In the genomic region with DNA sequence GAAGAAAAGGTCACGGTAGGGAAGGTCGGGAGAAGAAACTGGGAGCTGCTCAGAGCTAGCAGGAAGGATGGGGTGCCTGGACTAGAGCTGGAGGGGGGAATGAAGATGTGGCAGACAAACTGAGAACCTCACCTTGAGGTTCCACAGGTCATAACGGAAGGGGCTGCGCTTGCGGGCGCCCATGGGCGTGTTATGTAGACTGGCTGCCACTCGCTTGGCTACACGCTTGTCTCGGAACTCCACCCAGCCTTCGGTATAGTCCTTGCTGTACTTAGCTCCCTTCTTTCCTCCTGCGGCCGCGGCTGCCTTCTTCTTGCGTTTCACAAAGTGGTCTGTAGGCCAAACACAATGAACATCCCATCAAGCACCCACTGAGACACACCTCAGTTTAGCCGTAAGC, we compare ENCODE assay signal across 10 mouse cellular contexts. TPM values are rescaled to one million over a fixed set of nuclear protein-coding genes. Genes with fewer than 3 reads are reported as not detected.
DNase-seq lines count a peak whose midpoint lies in the region; ATAC-seq and TF ChIP-seq lines count a peak whose summit lies in the region.
"Had no signal": no experiment of that assay in that cellular context is flagged by ENCODE, and none has a peak within 500 bp of the region (broad histone marks: within the 10 kb centered on the region; RNA-seq: fewer than 3 reads in every experiment).

No protein-coding gene starts in this region.

- no peak overlapping the region for H3K9ac ChIP-seq in intestine, embryonic 15.5 days
- no peak overlapping the region for H3K9ac ChIP-seq in intestine, postnatal 0 days (ENCODE audit: low read depth, low read length)
- H3K9ac ChIP-seq in embryonic facial prominence, embryonic 15.5 days: no peak overlapping the region
- H3K9ac ChIP-seq in liver, embryonic 15.5 days: no peak overlapping the region
- H3K9ac ChIP-seq: stomach, embryonic 15.5 days had no signal

- 93% methylated on average over 16 of the region's 16 CpGs for WGBS in intestine, embryonic 15.5 days
- 94% methylated on average over 16 of the region's 16 CpGs for WGBS in intestine, postnatal 0 days
- WGBS in embryonic facial prominence, embryonic 15.5 days: 93% methylated on average over 16 of the region's 16 CpGs
- 87% methylated on average over 16 of the region's 16 CpGs for WGBS in liver, embryonic 15.5 days (ENCODE audit: insufficient replicate concordance)
- 93% methylated on average over 16 of the region's 16 CpGs for WGBS in kidney, adult 2 months

- H3K4me3 ChIP-seq in intestine, embryonic 15.5 days (replicated peaks): no peak overlapping the region
- no peak overlapping the region for H3K4me3 ChIP-seq in intestine, postnatal 0 days (ENCODE audit: low read depth, low read length)
- 0 out of 2 replicates have a peak overlapping the region, but pooled peaks have one; percentile 93 for H3K4me3 ChIP-seq in cortical plate, adult 2 months (ENCODE audit: insufficient read depth, low read length)
- H3K4me3 ChIP-seq in embryonic facial prominence, embryonic 15.5 days (replicated peaks): peak overlapping the region; percentile 75
- peak overlapping the region; percentile 91 for H3K4me3 ChIP-seq in liver, embryonic 15.5 days (replicated peaks)
- no peak overlapping the region for H3K4me3 ChIP-seq in kidney, adult 2 months (ENCODE audit: insufficient read depth, low read depth, low read length)

- no peak for DNase-seq in right cerebral cortex, postnatal 14 days
- no peak for DNase-seq in kidney, adult 2 months

- peaks cover 3% of the 10 kb centered on the region; the same call in 1 of the 2 replicates for H3K4me1 ChIP-seq in intestine, embryonic 15.5 days (replicated peaks)
- no peaks in the 10 kb centered on the region for H3K4me1 ChIP-seq in intestine, postnatal 0 days (replicated peaks; ENCODE audit: control insufficient read depth, insufficient read depth, low read length)
- H3K4me1 ChIP-seq in cortical plate, adult 2 months (ENCODE audit: control insufficient read depth, insufficient read depth, low read length): peaks cover 3% of the 10 kb centered on the region
- H3K4me1 ChIP-seq in embryonic facial prominence, embryonic 15.5 days: peaks cover 26% of the 10 kb centered on the region
- H3K4me1 ChIP-seq in liver, embryonic 15.5 days (replicated peaks): peaks cover 44% of the 10 kb centered on the region
- H3K4me1 ChIP-seq in kidney, adult 2 months (ENCODE audit: control insufficient read depth, insufficient read depth, low read length): no peaks in the 10 kb centered on the region; the same call in 1 of the 2 replicates

- no peak for ATAC-seq in intestine, embryonic 15.5 days
- no peak for ATAC-seq in intestine, postnatal 0 days
- no peak for ATAC-seq in embryonic facial prominence, embryonic 15.5 days (ENCODE audit: insufficient number of reproducible peaks, low FRiP score, low TSS enrichment, low read depth)
- ATAC-seq in liver, embryonic 15.5 days (ENCODE audit: insufficient read depth): no peak
- no peak for ATAC-seq in megakaryocyte-erythroid progenitor cell, adult 5-6 weeks (replicated peaks; ENCODE audit: low FRiP score, low TSS enrichment, poor library complexity, severe bottlenecking)

- H3K36me3 ChIP-seq in intestine, embryonic 15.5 days: peaks cover 7% of the 10 kb centered on the region; the same call in 1 of the 2 replicates
- peaks cover 20% of the 10 kb centered on the region for H3K36me3 ChIP-seq in intestine, postnatal 0 days (ENCODE audit: control insufficient read depth, insufficient read depth)
- H3K36me3 ChIP-seq in embryonic facial prominence, embryonic 15.5 days: peaks cover 40% of the 10 kb centered on the region
- H3K36me3 ChIP-seq in liver, embryonic 15.5 days (replicated peaks): peaks cover 41% of the 10 kb centered on the region
- no peaks in the 10 kb centered on the region; the same call in 1 of the 2 replicates for H3K36me3 ChIP-seq in kidney, adult 2 months (ENCODE audit: control insufficient read depth, insufficient read depth, low read length)

- H3K9me3 ChIP-seq in intestine, embryonic 15.5 days: no peaks in the 10 kb centered on the region
- H3K9me3 ChIP-seq in intestine, postnatal 0 days (ENCODE audit: control insufficient read depth): no peaks in the 10 kb centered on the region
- H3K9me3 ChIP-seq in embryonic facial prominence, embryonic 15.5 days (replicated peaks): no peaks in the 10 kb centered on the region
- H3K9me3 ChIP-seq in liver, embryonic 15.5 days (replicated peaks): no peaks in the 10 kb centered on the region
- H3K9me3 ChIP-seq: stomach, embryonic 15.5 days had no signal

- no peak for TF ChIP-seq POLR2A in cortical plate, adult 2 months (IDR thresholded peaks at IDR 0.05; ENCODE audit: extremely low read depth, insufficient read depth, low read length)
- TF ChIP-seq POLR2A in kidney, adult 2 months (IDR thresholded peaks at IDR 0.05; ENCODE audit: low read depth, low read length): no peak

- no peak for TF ChIP-seq CTCF in intestine, postnatal 0 days (IDR thresholded peaks at IDR 0.05; ENCODE audit: low read depth)
- no peak for TF ChIP-seq CTCF in cortical plate, adult 2 months (IDR thresholded peaks at IDR 0.05; ENCODE audit: extremely low read depth, insufficient read depth, low read length)
- TF ChIP-seq CTCF in kidney, adult 2 months (conservative IDR thresholded peaks at IDR 0.05; ENCODE audit: insufficient read depth, insufficient read length, low read depth, low read length): no peak

- H3K4me2 ChIP-seq in intestine, embryonic 15.5 days (replicated peaks): peak overlapping the region; percentile 74
- no peak overlapping the region for H3K4me2 ChIP-seq in intestine, postnatal 0 days (replicated peaks; ENCODE audit: low read depth)
- 0 out of 2 replicates have a peak overlapping the region, but pooled peaks have one; percentile 79 for H3K4me2 ChIP-seq in embryonic facial prominence, embryonic 15.5 days (replicated peaks)
- H3K4me2 ChIP-seq in liver, embryonic 15.5 days: peak overlapping the region; percentile 89

- H3K27me3 ChIP-seq in intestine, embryonic 15.5 days (replicated peaks): no peaks in the 10 kb centered on the region
- no peaks in the 10 kb centered on the region for H3K27me3 ChIP-seq in intestine, postnatal 0 days (replicated peaks; ENCODE audit: control insufficient read depth, insufficient read depth, low read length)
- no peaks in the 10 kb centered on the region for H3K27me3 ChIP-seq in embryonic facial prominence, embryonic 15.5 days
- H3K27me3 ChIP-seq in liver, embryonic 15.5 days: no peaks in the 10 kb centered on the region
- H3K27me3 ChIP-seq in kidney, adult 2 months (replicated peaks; ENCODE audit: control insufficient read depth, insufficient read depth, low read length): no peaks in the 10 kb centered on the region
- H3K27me3 ChIP-seq: stomach, embryonic 15.5 days had no signal

- H3K27ac ChIP-seq in intestine, embryonic 15.5 days: no peak overlapping the region
- H3K27ac ChIP-seq in intestine, postnatal 0 days (ENCODE audit: low read depth, low read length): no peak overlapping the region
- no peak overlapping the region for H3K27ac ChIP-seq in cortical plate, adult 2 months (ENCODE audit: insufficient read depth, low read length)
- H3K27ac ChIP-seq in embryonic facial prominence, embryonic 15.5 days (replicated peaks): no peak overlapping the region
- H3K27ac ChIP-seq in liver, embryonic 15.5 days (replicated peaks): no peak overlapping the region
- H3K27ac ChIP-seq in kidney, adult 2 months (ENCODE audit: insufficient read depth, low read depth, low read length): no peak overlapping the region
- H3K27ac ChIP-seq: stomach, embryonic 15.5 days had no signal

RNA-seq across cellular contexts. Expression of gene Abt1, which starts 1.3 kb away (rescaled TPM):
- 11.2 TPM in 2 replicates for polyA plus RNA-seq in intestine, embryonic 15.5 days (2015; fragmentation: Nextera tagmentation; extraction: Ambion mirVana)
- 5.1 and 5.6 TPM in 2 replicates for polyA plus RNA-seq in intestine, postnatal 0 days (2015; fragmentation: Nextera tagmentation; extraction: Ambion mirVana)
- polyA plus RNA-seq in cortical plate, adult 2 months (2012; rRNA removed): 7.8 and 8.3 TPM in 2 replicates
- polyA plus RNA-seq in embryonic facial prominence, embryonic 15.5 days (2015; fragmentation: Nextera tagmentation; extraction: Ambion mirVana): 12.2 and 12.7 TPM in 2 replicates
- polyA plus RNA-seq in liver, embryonic 15.5 days (2015; fragmentation: Nextera tagmentation; extraction: Ambion mirVana): 5.1 and 5.2 TPM in 2 replicates
- 3.3 and 3.9 TPM in 2 replicates for polyA plus RNA-seq in kidney, adult 2 months (2012; rRNA removed)
- 8.0 and 10.7 TPM in 2 replicates for total RNA-seq in megakaryocyte-erythroid progenitor cell, adult 5-6 weeks (2014; fragmentation: Nextera tagmentation)
- total RNA-seq in megakaryocyte-erythroid progenitor cell, adult 5-6 weeks (2017): 12.8 and 13.7 TPM in 2 replicates

RNA-seq across cellular contexts. Expression of gene Btn1a1, which starts 43.4 kb away (rescaled TPM):
- 0.08 and 0.11 TPM in 2 replicates for polyA plus RNA-seq in intestine, embryonic 15.5 days (2015; fragmentation: Nextera tagmentation; extraction: Ambion mirVana)
- not detected in 2 replicates for polyA plus RNA-seq in intestine, postnatal 0 days (2015; fragmentation: Nextera tagmentation; extraction: Ambion mirVana)
- polyA plus RNA-seq in cortical plate, adult 2 months (2012; rRNA removed): 0.04 and 0.06 TPM in 2 replicates
- 0.04 TPM in 1 of 2 replicates, not detected in the other for polyA plus RNA-seq in embryonic facial prominence, embryonic 15.5 days (2015; fragmentation: Nextera tagmentation; extraction: Ambion mirVana)
- polyA plus RNA-seq in liver, embryonic 15.5 days (2015; fragmentation: Nextera tagmentation; extraction: Ambion mirVana): 1.6 and 2.1 TPM in 2 replicates
- not detected in 2 replicates for polyA plus RNA-seq in kidney, adult 2 months (2012; rRNA removed)
- not detected in 2 replicates for total RNA-seq in megakaryocyte-erythroid progenitor cell, adult 5-6 weeks (2014; fragmentation: Nextera tagmentation)
- total RNA-seq in megakaryocyte-erythroid progenitor cell, adult 5-6 weeks (2017): not detected in 2 replicates
- total RNA-seq: layer of hippocampus, adult 18-20 months had no signal

RNA-seq across cellular contexts. Expression of gene Zfp322a, which starts 53.3 kb away (rescaled TPM):
- polyA plus RNA-seq in intestine, embryonic 15.5 days (2015; fragmentation: Nextera tagmentation; extraction: Ambion mirVana): 34.5 and 40.5 TPM in 2 replicates
- polyA plus RNA-seq in intestine, postnatal 0 days (2015; fragmentation: Nextera tagmentation; extraction: Ambion mirVana): 15.6 and 17.2 TPM in 2 replicates
- 14.3 and 14.8 TPM in 2 replicates for polyA plus RNA-seq in cortical plate, adult 2 months (2012; rRNA removed)
- polyA plus RNA-seq in embryonic facial prominence, embryonic 15.5 days (2015; fragmentation: Nextera tagmentation; extraction: Ambion mirVana): 38.5 and 43.1 TPM in 2 replicates
- 11.2 and 12.6 TPM in 2 replicates for polyA plus RNA-seq in liver, embryonic 15.5 days (2015; fragmentation: Nextera tagmentation; extraction: Ambion mirVana)
- polyA plus RNA-seq in kidney, adult 2 months (2012; rRNA removed): 1.1 and 1.9 TPM in 2 replicates
- 16.0 and 23.2 TPM in 2 replicates for total RNA-seq in megakaryocyte-erythroid progenitor cell, adult 5-6 weeks (2014; fragmentation: Nextera tagmentation)
- 64.7 and 75.8 TPM in 2 replicates for total RNA-seq in megakaryocyte-erythroid progenitor cell, adult 5-6 weeks (2017)

Comparison
In these comparisons a context has a peak if more than half of its experiments do, and no peak if none do; other contexts are left out.
1. H3K4me3 ChIP-seq: peak in cortical plate, adult 2 months (single experiment), embryonic facial prominence, embryonic 15.5 days (single experiment) and liver, embryonic 15.5 days (single experiment); none in intestine, embryonic 15.5 days (single experiment), intestine, postnatal 0 days (single experiment) and kidney, adult 2 months (single experiment).